Mouse (Mus musculus) liver, embryonic 14.5 days (tissue): ENCODE data around the gene Bri3bp. TPM values are rescaled to one million over a fixed set of nuclear protein-coding genes. Genes with fewer than 3 reads are reported as not detected.

Source experiments
- ATAC-seq: fragments of 200-750 bp; cut with Nextera tagmentation; 2 replicates; pipeline ENCODE4 v1.8.0; 2017; ENCODE audit warnings: moderate number of reproducible peaks, mild to moderate bottlenecking, moderate library complexity; ENCODE audit not compliant: insufficient read depth
- DNase-seq, 3 experiments: peaks; one replicate each; pipeline ENCODE4 v3.0.0-alpha.2; 2012 to 2013; ENCODE audit warnings: low read depth in 3 of 3, low spot score in 3 of 3
- H3K27ac ChIP-seq: fragments of 300-500 bp; sonication (generic); 2 replicates; pipeline ENCODE4 v1.5.1; 2014; ENCODE audit warnings: moderate library complexity, mild to moderate bottlenecking, control low read depth, inconsistent platforms
- H3K27me3 ChIP-seq: fragments of 300-500 bp; sonication (generic); 2 replicates; pipeline ENCODE4 v1.6.1; 2014; ENCODE audit warnings: mild to moderate bottlenecking, low read length, moderate library complexity; ENCODE audit not compliant: control insufficient read depth, insufficient read depth
- H3K36me3 ChIP-seq: fragments of 300-500 bp; sonication (generic); replicated peaks from 2 replicates; pipeline ENCODE4 v1.6.1; 2014; ENCODE audit warnings: low read depth; ENCODE audit not compliant: control insufficient read depth, insufficient read depth
- H3K4me1 ChIP-seq, 2 experiments: fragments of 200-500 bp in 1 of 2; fragments of 300-500 bp in 1 of 2; sonication (generic) in 1 of 2; replicated peaks; 2 replicates each; pipeline ENCODE4 v1.6.1; 2012 to 2014; ENCODE audit warnings: antibody characterized with exemption in 1 of 2, inconsistent platforms in 1 of 2, low read length in 1 of 2; ENCODE audit not compliant: control insufficient read depth in 2 of 2, insufficient read depth in 2 of 2
- H3K4me2 ChIP-seq: fragments of 300-500 bp; sonication (generic); 2 replicates; pipeline ENCODE4 v1.6.1; 2014; ENCODE audit warnings: low read depth, mild to moderate bottlenecking, control low read depth, moderate library complexity
- H3K4me3 ChIP-seq, 2 experiments: fragments of 200-500 bp in 1 of 2; fragments of 300-500 bp in 1 of 2; sonication (generic) in 1 of 2; 2 replicates each; pipeline ENCODE4 v1.5.1; 2012 to 2014; ENCODE audit warnings: low read depth in 2 of 2, low read length in 2 of 2, mild to moderate bottlenecking in 2 of 2, control low read depth in 1 of 2, inconsistent platforms in 1 of 2, moderate library complexity in 1 of 2; ENCODE audit not compliant: insufficient read depth in 1 of 2
- H3K9ac ChIP-seq: fragments of 300-500 bp; sonication (generic); replicated peaks from 2 replicates; pipeline ENCODE4 v1.6.1; 2014; ENCODE audit warnings: mild to moderate bottlenecking, control low read depth, moderate library complexity
- H3K9me3 ChIP-seq: fragments of 300-500 bp; sonication (generic); 2 replicates; pipeline ENCODE4 v1.6.1; 2016; ENCODE audit warnings: low read length, mixed read lengths; ENCODE audit not compliant: control insufficient read depth
- CTCF ChIP-seq: IDR thresholded peaks from 2 replicates; pipeline ENCODE4 v1.5.1; 2016; ENCODE audit warnings: antibody characterized with exemption, low read depth, control low read depth
- EP300 ChIP-seq: IDR thresholded peaks from 2 replicates; pipeline ENCODE4 v1.6.1; 2016; ENCODE audit warnings: antibody characterized with exemption, low read depth
- WGBS: fragments of 180-500 bp; shearing (Covaris S2); extraction: QIAGEN DNeasy Blood & Tissue Kit; methylation state at CpG from one replicate; pipeline ENCODE4 v1.1.7; 2014; ENCODE audit not compliant: insufficient replicate concordance; 5-methylcytosine and 5-hydroxymethylcytosine counted together
- polyA plus RNA-seq, 2 experiments: library from polyadenylated mRNA; depleted of rRNA in 1 of 2; stranded (reverse) in 1 of 2; unstranded in 1 of 2; fragments of >200 nt; fragmentation: Nextera tagmentation in 1 of 2; extraction: Ambion mirVana in 1 of 2; gene quantifications; 2 replicates each; pipeline versions ENCODE4 v1.2.1 to v1.2.3; 2012 to 2014

Gene Bri3bp
- polyA plus RNA-seq, 2 experiments = 4.9 to 16.4 TPM

DNA sequence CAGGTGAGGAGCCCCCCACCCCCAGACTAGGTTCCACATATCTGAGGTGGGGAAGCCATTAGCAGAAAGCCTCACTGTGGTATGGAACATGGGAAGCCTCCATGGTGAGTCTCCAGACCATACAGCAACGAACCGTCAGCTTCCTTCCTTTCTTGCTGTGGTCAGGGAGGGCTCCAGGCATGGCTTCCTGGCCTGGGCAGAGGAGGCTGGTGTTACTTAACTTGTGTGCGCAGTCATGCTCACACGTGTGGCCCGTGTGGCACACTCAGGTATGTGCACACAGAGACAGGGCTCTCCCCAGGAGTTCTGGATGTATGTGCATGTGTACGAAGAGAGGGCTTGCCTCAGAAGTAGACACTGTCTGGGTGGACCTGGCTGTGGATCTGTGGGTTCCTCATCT lies 62.3 kb downstream of the Bri3bp start:
- TF ChIP-seq CTCF = no peak
- Histone ChIP-seq H3K9ac (no peak overlapping the region), H3K27ac (no peak overlapping the region), H3K27me3 (no peaks in the 10 kb centered on the region), H3K36me3 (no peaks in the 10 kb centered on the region; the same call in 1 of the 2 replicates), H3K4me2 (no peak overlapping the region), H3K4me1 (no peaks in the 10 kb centered on the region), H3K9me3 (no peaks in the 10 kb centered on the region), H3K4me3 (no peak overlapping the region)
- DNase-seq (no peak), ATAC-seq (0 out of 2 replicates have a peak, but pooled peaks have one; percentile 27)
- WGBS = 45% methylated on average over 6 of the region's 6 CpGs

GRCm38 (mm10) chr5:125504692-125505091 lies 63.3 kb downstream of the Bri3bp start:
- H3K4me1 ChIP-seq = no peaks in the 10 kb centered on the region
- TF ChIP-seq EP300 (no peak), CTCF (no peak)
- ATAC-seq (no peak), DNase-seq (no peak)
- no peak overlapping the region for H3K4me2 ChIP-seq
- H3K9me3 ChIP-seq = no peaks in the 10 kb centered on the region
- no peaks in the 10 kb centered on the region; the same call in 1 of the 2 replicates for H3K36me3 ChIP-seq
- WGBS = 75% methylated on average over 11 of the region's 11 CpGs
- no peak overlapping the region for H3K4me3 ChIP-seq
- H3K27me3 ChIP-seq = no peaks in the 10 kb centered on the region
- no peak overlapping the region for H3K27ac ChIP-seq
- H3K9ac ChIP-seq = no peak overlapping the region

DNA sequence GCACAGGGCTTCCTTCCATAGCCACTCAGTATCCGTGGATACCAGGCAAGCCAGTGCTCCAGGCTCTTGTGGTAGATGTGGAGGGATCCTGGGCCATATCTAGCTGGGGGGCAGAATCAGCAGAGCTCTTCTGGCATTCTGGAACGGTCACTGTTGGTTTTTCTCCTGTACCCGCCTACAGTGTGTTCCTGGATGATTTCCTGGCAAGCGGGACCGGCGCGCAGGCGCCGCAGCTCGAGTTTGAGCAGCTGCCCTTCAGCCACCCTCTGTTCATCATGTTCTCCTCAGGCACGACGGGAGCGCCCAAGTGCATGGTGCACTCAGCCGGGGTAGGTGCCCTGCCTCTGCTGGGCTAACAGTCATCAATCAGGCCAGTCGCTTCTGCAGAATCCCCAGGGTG lies 64.6 kb downstream of the Bri3bp start:
- Histone ChIP-seq H3K4me2 (no peak overlapping the region), H3K4me1 (no peaks in the 10 kb centered on the region), H3K36me3 (no peaks in the 10 kb centered on the region; the same call in 1 of the 2 replicates), H3K27me3 (no peaks in the 10 kb centered on the region), H3K4me3 (no peak overlapping the region), H3K9ac (no peak overlapping the region), H3K9me3 (no peaks in the 10 kb centered on the region), H3K27ac (no peak overlapping the region)
- TF ChIP-seq EP300 = no peak
- TF ChIP-seq CTCF = no peak
- no peak for DNase-seq
- ATAC-seq = no peak
- WGBS = 89% methylated on average over 15 of the region's 15 CpGs

- no peaks in the 10 kb centered on the region for H3K36me3 ChIP-seq
These were observed 66.2 kb downstream of the Bri3bp start for GRCm38 (mm10) chr5:125507582-125507981.

GRCm38 (mm10) chr5:125508006-125508405 lies 66.6 kb downstream of the Bri3bp start:
- no peak for DNase-seq
- H3K4me3 ChIP-seq = no peak overlapping the region
- no peaks in the 10 kb centered on the region for H3K4me1 ChIP-seq
- ATAC-seq = no peak
- 71% methylated on average over 10 of the region's 10 CpGs for WGBS
- H3K9me3 ChIP-seq = no peaks in the 10 kb centered on the region
- no peaks in the 10 kb centered on the region for H3K36me3 ChIP-seq
- no peak overlapping the region for H3K4me2 ChIP-seq
- no peak for TF ChIP-seq EP300
- no peak for TF ChIP-seq CTCF
- no peaks in the 10 kb centered on the region for H3K27me3 ChIP-seq
- no peak overlapping the region for H3K27ac ChIP-seq
- H3K9ac ChIP-seq = no peak overlapping the region

More at GRCm38 (mm10) chr5:125507582-125507981, 66.2 kb downstream of the Bri3bp start:
- Histone ChIP-seq H3K9ac (no peak overlapping the region), H3K4me3 (no peak overlapping the region), H3K27me3 (no peaks in the 10 kb centered on the region), H3K9me3 (no peaks in the 10 kb centered on the region), H3K27ac (no peak overlapping the region), H3K4me1 (no peaks in the 10 kb centered on the region), H3K4me2 (no peak overlapping the region)
- 77% methylated on average over 9 of the region's 9 CpGs for WGBS
- TF ChIP-seq EP300 (no peak), CTCF (peak; percentile 52)
- ATAC-seq (no peak), DNase-seq (no peak)
